Mouse (Mus musculus): ENCODE measurements around the gene Nlrx1. TPM values are rescaled to one million over a fixed set of nuclear protein-coding genes. Genes with fewer than 3 reads are reported as not detected.

Gene Nlrx1
- 4.3 and 4.6 TPM in 2 replicates for polyA plus RNA-seq (2012; rRNA removed)

GRCm38 (mm10) chr9:44268432-44268831 is at the start of gene Nlrx1:
Gene Nlrx1 (minus strand): TSS chr9:44268599.

GRCm38 (mm10) chr9:44305466-44306079 is 37.2 kb upstream of the Nlrx1 start, which contains the start of gene Hinfp:
Gene Hinfp (minus strand): TSS chr9:44305671.

GRCm38 (mm10) chr9:44288076-44288958 is 19.9 kb upstream of the Nlrx1 start, which contains the start of gene Abcg4:
Gene Abcg4 (minus strand): TSS chr9:44288615.

GRCm38 (mm10) chr9:44251314-44251713 is 17.1 kb downstream of the Nlrx1 start, which contains the start of gene Pdzd3:
Gene Pdzd3 (minus strand): TSS chr9:44251471.

GRCm38 (mm10) chr9:44240399-44240798 is 28.0 kb downstream of the Nlrx1 start, which contains the start of gene Ccdc153:
Gene Ccdc153 (plus strand): TSS chr9:44240676.

GRCm38 (mm10) chr9:44233802-44234478 is 34.5 kb downstream of the Nlrx1 start, which contains the start of gene Cbl:
Gene Cbl (minus strand): TSS chr9:44234049.

Other genes with a start within 250 kb of the Nlrx1 start
- gene Thy1, start 225.2 kb downstream of the Nlrx1 start, polyA plus RNA-seq (2012; rRNA removed): 8.2 and 13.4 TPM in 2 replicates
- 1.8 and 2.7 TPM in 2 replicates for gene Usp2, start 201.6 kb downstream of the Nlrx1 start, polyA plus RNA-seq (2012; rRNA removed)
- 1.3 and 1.9 TPM in 2 replicates for gene Mfrp, start 166.9 kb downstream of the Nlrx1 start, polyA plus RNA-seq (2012; rRNA removed)
- gene C1qtnf5, start 161.4 kb downstream of the Nlrx1 start, polyA plus RNA-seq (2012; rRNA removed): 4.3 and 5.5 TPM in 2 replicates
- 0.16 and 0.32 TPM in 2 replicates for gene Gm49380, start 155.1 kb downstream of the Nlrx1 start, polyA plus RNA-seq (2012; rRNA removed)
- gene Rnf26, start 155.1 kb downstream of the Nlrx1 start, polyA plus RNA-seq (2012; rRNA removed): 30.0 and 33.0 TPM in 2 replicates
- 29.7 and 40.4 TPM in 2 replicates for gene Mcam, start 134.1 kb downstream of the Nlrx1 start, polyA plus RNA-seq (2012; rRNA removed)
- 22.4 and 23.4 TPM in 2 replicates for gene Cbl, start 34.5 kb downstream of the Nlrx1 start, polyA plus RNA-seq (2012; rRNA removed)
- 0.07 and 0.13 TPM in 2 replicates for gene Ccdc153, start 27.9 kb downstream of the Nlrx1 start, polyA plus RNA-seq (2012; rRNA removed)
- 0.74 and 0.75 TPM in 2 replicates for gene Pdzd3, start 17.1 kb downstream of the Nlrx1 start, polyA plus RNA-seq (2012; rRNA removed)
- gene Abcg4, start 20.0 kb upstream of the Nlrx1 start, polyA plus RNA-seq (2012; rRNA removed): 52.4 and 58.7 TPM in 2 replicates
- 43.3 and 49.9 TPM in 2 replicates for gene Hinfp, start 37.1 kb upstream of the Nlrx1 start, polyA plus RNA-seq (2012; rRNA removed)
- 47.2 and 53.2 TPM in 2 replicates for gene C2cd2l, start 51.7 kb upstream of the Nlrx1 start, polyA plus RNA-seq (2012; rRNA removed)
- gene Dpagt1, start 57.4 kb upstream of the Nlrx1 start, polyA plus RNA-seq (2012; rRNA removed): 38.7 and 39.4 TPM in 2 replicates
- 197 and 236 TPM in 2 replicates for gene H2afx, start 66.1 kb upstream of the Nlrx1 start, polyA plus RNA-seq (2012; rRNA removed)
- gene Hmbs, start 75.6 kb upstream of the Nlrx1 start, polyA plus RNA-seq (2012; rRNA removed): 50.4 and 50.6 TPM in 2 replicates
- 36.0 and 37.5 TPM in 2 replicates for gene Vps11, start 93.1 kb upstream of the Nlrx1 start, polyA plus RNA-seq (2012; rRNA removed)
- 47.0 and 53.6 TPM in 2 replicates for gene Hyou1, start 110.9 kb upstream of the Nlrx1 start, polyA plus RNA-seq (2012; rRNA removed)
- gene Slc37a4, start 128.3 kb upstream of the Nlrx1 start, polyA plus RNA-seq (2012; rRNA removed): 48.9 and 50.0 TPM in 2 replicates
- 705 and 780 TPM in 2 replicates for gene Rps25, start 138.5 kb upstream of the Nlrx1 start, polyA plus RNA-seq (2012; rRNA removed)
- 169 and 183 TPM in 2 replicates for gene Trappc4, start 139.0 kb upstream of the Nlrx1 start, polyA plus RNA-seq (2012; rRNA removed)
- 57.4 and 62.5 TPM in 2 replicates for gene Ccdc84, start 150.0 kb upstream of the Nlrx1 start, polyA plus RNA-seq (2012; rRNA removed)
- not detected in 2 replicates for gene Foxr1, start 172.5 kb upstream of the Nlrx1 start, polyA plus RNA-seq (2012; rRNA removed)
- 0.43 TPM in 1 of 2 replicates, not detected in the other for gene Upk2, start 186.4 kb upstream of the Nlrx1 start, polyA plus RNA-seq (2012; rRNA removed)
- 18.8 and 23.9 TPM in 2 replicates for gene Bcl9l, start 214.2 kb upstream of the Nlrx1 start, polyA plus RNA-seq (2012; rRNA removed)